Mouse (Mus musculus) kidney, adult 2 months (tissue): Measurements from ENCODE around the gene Erg. TPM values are rescaled to one million over a fixed set of nuclear protein-coding genes. Genes with fewer than 3 reads are reported as not detected.

Experiments
- DNase-seq: peaks from one replicate; pipeline ENCODE4 v3.0.0; 2021
- H3K27ac ChIP-seq: fragments of 200-500 bp; 2 replicates; pipeline ENCODE4 v1.5.1; 2012; ENCODE audit warnings: low read depth, low read length, control low read depth, inconsistent platforms; ENCODE audit not compliant: insufficient read depth
- H3K27me3 ChIP-seq: fragments of 200-500 bp; replicated peaks from 2 replicates; pipeline ENCODE4 v1.6.1; 2012; ENCODE audit warnings: mild to moderate bottlenecking, moderate library complexity, low read length, inconsistent platforms; ENCODE audit not compliant: control insufficient read depth, insufficient read depth
- H3K36me3 ChIP-seq: fragments of 200-500 bp; 2 replicates; pipeline ENCODE4 v1.6.1; 2012; ENCODE audit warnings: mild to moderate bottlenecking, moderate library complexity, low read length, inconsistent platforms; ENCODE audit not compliant: control insufficient read depth, insufficient read depth
- H3K4me1 ChIP-seq: fragments of 200-500 bp; 2 replicates; pipeline ENCODE4 v1.6.1; 2011; ENCODE audit warnings: low read length; ENCODE audit not compliant: control insufficient read depth, insufficient read depth
- H3K4me3 ChIP-seq: fragments of 200-500 bp; 2 replicates; pipeline ENCODE4 v1.5.1; 2011; ENCODE audit warnings: mild to moderate bottlenecking, low read depth, low read length, control low read depth; ENCODE audit not compliant: insufficient read depth
- CTCF ChIP-seq: fragments of 200-500 bp; conservative IDR thresholded peaks from 2 replicates; pipeline ENCODE4 v1.5.1; 2011; ENCODE audit warnings: low read depth, mild to moderate bottlenecking, control low read depth, low read length, moderate library complexity, mixed read lengths; ENCODE audit not compliant: insufficient read depth, insufficient read length
- POLR2A ChIP-seq: fragments of 200-500 bp; IDR thresholded peaks from one replicate; pipeline ENCODE4 v1.6.1; 2011; ENCODE audit warnings: low read depth, low read length, control low read depth
- WGBS: fragments of 180-500 bp; shearing (Covaris S2); methylation state at CpG from one replicate; pipeline ENCODE4 v1.1.7; 2018; 5-methylcytosine and 5-hydroxymethylcytosine counted together
- polyA plus RNA-seq: library from polyadenylated mRNA; depleted of rRNA; stranded (reverse); fragments of >200 nt; gene quantifications from 2 replicates; pipeline ENCODE4 v1.2.3, GENCODE M21; 2012

Gene Erg
- polyA plus RNA-seq, 1 experiment: 20.0 TPM

- Histone ChIP-seq H3K4me3 (peak overlapping the region; percentile 59), H3K4me1 (no peaks in the 10 kb centered on the region), H3K27me3 (no peaks in the 10 kb centered on the region), H3K27ac (peak overlapping the region; percentile 57), H3K36me3 (no peaks in the 10 kb centered on the region)
- no peak for DNase-seq
- 51% methylated on average over 8 of the region's 8 CpGs for WGBS
- TF ChIP-seq POLR2A: no peak
Observed at GRCm38 (mm10) chr16:95455896-95456295, 130.5 kb downstream of the Erg start.

DNA sequence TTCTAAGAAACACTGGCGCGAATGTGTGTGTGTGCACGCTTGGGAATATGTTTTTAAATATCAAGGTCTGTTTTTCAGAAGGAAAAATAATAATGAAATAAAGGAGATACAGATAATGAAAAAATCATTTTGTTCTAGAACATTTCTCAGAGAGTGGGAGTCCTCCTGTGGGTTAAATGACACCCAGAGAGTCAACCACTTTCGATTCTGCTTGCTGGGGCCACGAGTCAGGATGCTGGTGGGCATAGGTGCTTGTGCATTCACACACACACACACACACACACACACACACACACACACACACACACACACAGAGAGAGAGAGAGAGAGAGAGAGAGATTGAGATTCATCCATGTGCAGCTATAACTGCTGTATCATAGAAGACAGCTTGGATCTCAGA is 130.9 kb downstream of the Erg start:
- WGBS: 70% methylated on average over 5 of the region's 5 CpGs
- peak overlapping the region; percentile 57 for H3K27ac ChIP-seq
- no peak for DNase-seq
- no peaks in the 10 kb centered on the region for H3K27me3 ChIP-seq
- H3K4me3 ChIP-seq: peak overlapping the region; percentile 59
- no peaks in the 10 kb centered on the region for H3K36me3 ChIP-seq
- TF ChIP-seq POLR2A: no peak
- no peak for TF ChIP-seq CTCF
- no peaks in the 10 kb centered on the region for H3K4me1 ChIP-seq

GRCm38 (mm10) chr16:95452411-95452810 is 134.0 kb downstream of the Erg start:
- no peak for DNase-seq
- H3K27me3 ChIP-seq: no peaks in the 10 kb centered on the region
- no peaks in the 10 kb centered on the region for H3K4me1 ChIP-seq
- H3K27ac ChIP-seq: no peak overlapping the region
- H3K4me3 ChIP-seq: no peak overlapping the region
- H3K36me3 ChIP-seq: no peaks in the 10 kb centered on the region
- TF ChIP-seq CTCF: no peak
- TF ChIP-seq POLR2A: no peak
- WGBS: 65% methylated on average over 8 of the region's 8 CpGs

- Histone ChIP-seq H3K27me3 (no peaks in the 10 kb centered on the region), H3K27ac (peak overlapping the region; percentile 77), H3K4me1 (no peaks in the 10 kb centered on the region), H3K36me3 (no peaks in the 10 kb centered on the region), H3K4me3 (no peak overlapping the region)
- WGBS: 62% methylated on average over 5 of the region's 5 CpGs
- TF ChIP-seq CTCF (peak; percentile 29; the same call in 1 of the 2 replicates), POLR2A (no peak)
- DNase-seq: peak; percentile 80
Observed at GRCm38 (mm10) chr16:95449361-95449725, 137.1 kb downstream of the Erg start.

GRCm38 (mm10) chr16:95448643-95449360 is 137.6 kb downstream of the Erg start:
- 69% methylated on average over 9 of the region's 9 CpGs for WGBS

GRCm38 (mm10) chr16:95447896-95448295 is 138.5 kb downstream of the Erg start:
- no peaks in the 10 kb centered on the region for H3K4me1 ChIP-seq
- DNase-seq: no peak
- H3K4me3 ChIP-seq: no peak overlapping the region
- TF ChIP-seq CTCF (no peak), POLR2A (no peak)
- no peaks in the 10 kb centered on the region for H3K36me3 ChIP-seq
- H3K27me3 ChIP-seq: no peaks in the 10 kb centered on the region
- 70% methylated on average over 4 of the region's 4 CpGs for WGBS
- peak overlapping the region; percentile 80 for H3K27ac ChIP-seq

More at GRCm38 (mm10) chr16:95448643-95449360, 137.6 kb downstream of the Erg start:
- DNase-seq: peak; percentile 66
- H3K4me3 ChIP-seq: no peak overlapping the region
- H3K27ac ChIP-seq: peak overlapping the region; percentile 80
- no peaks in the 10 kb centered on the region for H3K36me3 ChIP-seq
- no peaks in the 10 kb centered on the region for H3K27me3 ChIP-seq
- TF ChIP-seq POLR2A (no peak), CTCF (no peak)
- H3K4me1 ChIP-seq: no peaks in the 10 kb centered on the region

GRCm38 (mm10) chr16:95446368-95446767 is 140.0 kb downstream of the Erg start:
- no peaks in the 10 kb centered on the region for H3K36me3 ChIP-seq
- 64% methylated on average over 2 of the region's 2 CpGs for WGBS
- no peak for DNase-seq
- H3K4me3 ChIP-seq: no peak overlapping the region
- TF ChIP-seq POLR2A: no peak
- TF ChIP-seq CTCF: no peak
- no peaks in the 10 kb centered on the region for H3K27me3 ChIP-seq
- H3K27ac ChIP-seq: no peak overlapping the region
- 0 out of 2 replicates have a peak, but pooled peaks cover 5% of the 10 kb centered on the region for H3K4me1 ChIP-seq
